Mouse (Mus musculus): Measurements from ENCODE around the gene Gm20772. TPM values are rescaled to one million over a fixed set of nuclear protein-coding genes. Genes with fewer than 3 reads are reported as not detected.
"Not testable (repeated sequence)": the region's sequence is repeated elsewhere in the genome, so short reads cannot be mapped to it uniquely, and the experiment has no call there.

The Gm20772 gene
- not detected in 2 replicates for polyA plus RNA-seq (2011; ENCODE audit: insufficient read depth, insufficient read length, low replicate concordance, missing spikeins)

DNA sequence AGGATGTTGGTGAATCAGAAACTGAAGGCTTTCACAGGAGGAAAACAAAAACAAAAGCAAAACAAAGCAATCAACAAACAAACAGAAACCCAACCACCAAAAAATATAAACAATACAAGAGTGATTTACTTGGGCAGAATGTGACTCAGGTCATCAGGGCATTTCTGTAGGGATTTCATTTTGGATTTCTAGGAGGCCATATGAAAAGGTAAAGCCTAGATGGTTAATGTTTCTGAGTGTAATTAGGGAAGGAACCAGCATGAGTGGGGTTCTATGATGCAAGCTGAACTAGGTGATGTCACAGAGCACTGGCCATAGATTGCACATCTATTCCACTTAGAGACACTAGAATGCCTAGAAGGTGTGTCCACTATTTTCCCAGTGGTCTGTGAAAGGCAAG, at the start of gene Gm20772, which contains the start of gene Gm20831:
Gm20772 (plus strand) TSS at position 301 of the 400 bp plus-strand sequence.
Gm20831 (plus strand) TSS at position 301 of the 400 bp plus-strand sequence.
- not testable (repeated sequence) for H3K27ac ChIP-seq (ENCODE audit: control insufficient read depth, insufficient read depth, low read depth, low read length, poor library complexity); H3K4me3 ChIP-seq (replicated peaks; ENCODE audit: control insufficient read depth, low read depth, low read length); H3K4me1 ChIP-seq (ENCODE audit: control insufficient read depth, insufficient read depth, low read length)

DNA sequence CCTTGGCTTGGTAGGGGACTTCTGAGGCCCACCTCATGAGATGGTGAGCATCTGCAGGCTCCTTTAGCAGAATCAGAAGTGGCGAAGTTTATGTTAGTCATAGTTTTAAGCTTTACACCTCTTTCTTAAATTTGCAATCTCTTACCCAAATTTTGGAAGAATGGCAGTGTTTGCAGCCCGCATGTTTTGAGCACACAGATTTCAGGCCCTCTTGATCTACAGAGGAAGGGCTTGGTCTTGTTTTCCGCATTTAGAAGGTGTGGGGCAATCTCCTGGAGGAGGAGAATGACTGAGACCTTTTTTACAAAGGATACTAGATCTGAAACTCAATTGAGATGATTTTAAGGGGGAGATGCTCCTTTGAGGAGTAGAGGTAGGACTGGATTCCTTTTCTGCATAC, 28.4 kb upstream of the Gm20772 start, which contains the start of gene Gm21904:
Gm21904 (minus strand) TSS at position 101 of the 400 bp plus-strand sequence.
- WGBS: no CpG with 5 or more reads among the region's 3 CpGs
- H3K4me3 ChIP-seq (replicated peaks; ENCODE audit: control insufficient read depth, low read depth, low read length); H3K4me1 ChIP-seq (ENCODE audit: control insufficient read depth, insufficient read depth, low read length); H3K27ac ChIP-seq (ENCODE audit: control insufficient read depth, insufficient read depth, low read depth, low read length, poor library complexity): not testable (repeated sequence)

Other genes starting within 250 kb of the Gm20772 start
- gene Gm21904, start 28.5 kb upstream of the Gm20772 start, polyA plus RNA-seq (2011; ENCODE audit: insufficient read depth, insufficient read length, low replicate concordance, missing spikeins): not detected in 2 replicates
- not detected in 2 replicates for gene Gm20831, start within 50 bp of the Gm20772 start, polyA plus RNA-seq (2011; ENCODE audit: insufficient read depth, insufficient read length, low replicate concordance, missing spikeins)
- gene Srsy, start 62.6 kb downstream of the Gm20772 start, polyA plus RNA-seq (2011; ENCODE audit: insufficient read depth, insufficient read length, low replicate concordance, missing spikeins): not detected in 2 replicates
- not detected in 2 replicates for gene Gm21764, start 187.1 kb downstream of the Gm20772 start, polyA plus RNA-seq (2011; ENCODE audit: insufficient read depth, insufficient read length, low replicate concordance, missing spikeins)
- not detected in 2 replicates for gene Ssty1, start 214.4 kb downstream of the Gm20772 start, polyA plus RNA-seq (2011; ENCODE audit: insufficient read depth, insufficient read length, low replicate concordance, missing spikeins)